Mouse (Mus musculus) heart, postnatal 14 days (tissue): Measurements from ENCODE around the gene Dock9. TPM values are rescaled to one million over a fixed set of nuclear protein-coding genes. Genes with fewer than 3 reads are reported as not detected.
"Not testable (repeated sequence)": the region's sequence is repeated elsewhere in the genome, so short reads cannot be mapped to it uniquely, and the experiment has no call there.

ENCODE experiments used
- DNase-seq, 2 experiments: peaks; one replicate each; pipeline ENCODE4 v3.0.0; 2021 to 2022
- intact Hi-C: fragments of 180-260 bp; cut with DNase I; formaldehyde crosslinking; loops from one replicate; pipeline ENCODE4 v1.15.1; 2025
- total RNA-seq, 2 experiments: library from RNA; stranded (reverse); gene quantifications; 2 replicates each; pipeline ENCODE4 v1.2.3; 2021

Gene Dock9
- total RNA-seq, 2 experiments from 2014 or later, result 41.2 to 45.2 TPM

- no peak for DNase-seq
- intact Hi-C loops, result no loop called here
Observed at GRCm38 (mm10) chr14:121711089-121711826, 86.4 kb downstream of the Dock9 start.

DNA sequence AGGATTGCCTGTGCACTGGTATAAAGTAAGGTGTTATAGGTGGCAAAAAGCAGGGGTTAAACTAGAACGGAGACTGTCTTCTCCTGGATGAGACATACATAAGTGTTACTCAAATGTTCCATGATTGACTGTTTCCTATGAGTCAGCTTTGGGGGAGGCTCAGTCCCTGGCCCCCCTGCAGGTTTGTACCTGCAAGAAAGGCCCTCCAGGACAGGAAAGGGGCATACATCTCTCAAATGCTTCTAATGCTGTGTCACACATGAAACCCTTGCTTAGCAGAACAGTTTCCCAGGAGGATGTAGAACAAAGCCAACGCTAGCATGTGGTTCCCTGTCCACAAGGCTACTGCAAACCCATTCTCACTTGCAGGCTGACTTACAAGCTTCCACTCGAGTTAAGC is 87.5 kb downstream of the Dock9 start:
- no peak for DNase-seq
- intact Hi-C loops, result no loop called here

GRCm38 (mm10) chr14:121708244-121708643 is 89.4 kb downstream of the Dock9 start:
- intact Hi-C loops, result no loop called here
- DNase-seq, result no peak

DNA sequence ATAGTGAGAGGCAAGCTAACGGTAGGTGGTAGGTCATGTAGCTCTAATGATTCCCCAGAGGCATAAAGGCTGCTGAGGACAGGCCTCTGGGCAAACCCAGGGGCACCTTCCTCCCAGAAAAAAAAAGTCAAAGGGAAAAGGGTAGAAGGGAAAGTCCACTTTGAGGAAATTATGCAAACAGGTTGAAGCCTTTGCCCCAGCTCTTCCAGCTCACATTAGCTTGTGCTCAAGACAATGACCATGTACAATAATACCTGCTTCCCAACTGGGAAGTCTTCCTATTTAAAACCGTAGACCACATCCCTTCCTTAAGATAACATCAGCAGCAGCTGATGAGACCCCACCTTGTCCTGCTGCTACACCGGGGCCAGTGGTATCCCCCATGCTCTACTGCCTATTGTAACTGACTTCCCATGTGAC is 91.1 kb downstream of the Dock9 start:
- intact Hi-C loops, result no loop called here

GRCm38 (mm10) chr14:121705644-121706043 is 92.0 kb downstream of the Dock9 start:
- intact Hi-C loops, result no loop called here
- DNase-seq, result no peak

More for the DNA sequence above, 91.1 kb downstream of the Dock9 start:
- DNase-seq, result peak in 1 of 2 experiments; percentile 26

- DNase-seq, result no peak
- intact Hi-C loops, result no loop called here
Observed at GRCm38 (mm10) chr14:121702534-121702933, 95.1 kb downstream of the Dock9 start.

DNA sequence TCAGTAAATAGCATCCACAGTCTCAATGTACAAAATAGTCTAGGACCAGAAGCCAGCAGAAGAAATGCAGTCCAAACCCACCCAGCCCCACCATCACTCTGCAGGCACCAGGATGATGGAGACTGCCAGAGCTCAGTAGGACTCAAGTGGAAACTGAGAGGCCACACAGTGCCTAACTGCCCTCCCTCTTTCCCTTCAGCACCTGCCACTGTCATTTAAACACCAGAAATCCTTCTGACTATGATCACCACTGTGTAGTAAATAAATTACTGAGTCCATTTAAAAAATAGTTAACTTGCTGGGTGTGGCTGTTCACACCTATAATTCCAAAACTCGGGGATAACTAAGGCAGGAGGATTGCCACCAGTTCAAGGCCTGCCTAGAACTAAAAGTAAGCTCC is 97.6 kb downstream of the Dock9 start:
- no peak for DNase-seq
- intact Hi-C loops, result no loop called here

- intact Hi-C loops, result loop anchor here (5.0 kb wide), 2 partner anchors 51 to 54 kb away; no protein-coding TSS in a partner anchor
- no peak for DNase-seq
Observed at GRCm38 (mm10) chr14:121698620-121698950, 99.1 kb downstream of the Dock9 start.

DNA sequence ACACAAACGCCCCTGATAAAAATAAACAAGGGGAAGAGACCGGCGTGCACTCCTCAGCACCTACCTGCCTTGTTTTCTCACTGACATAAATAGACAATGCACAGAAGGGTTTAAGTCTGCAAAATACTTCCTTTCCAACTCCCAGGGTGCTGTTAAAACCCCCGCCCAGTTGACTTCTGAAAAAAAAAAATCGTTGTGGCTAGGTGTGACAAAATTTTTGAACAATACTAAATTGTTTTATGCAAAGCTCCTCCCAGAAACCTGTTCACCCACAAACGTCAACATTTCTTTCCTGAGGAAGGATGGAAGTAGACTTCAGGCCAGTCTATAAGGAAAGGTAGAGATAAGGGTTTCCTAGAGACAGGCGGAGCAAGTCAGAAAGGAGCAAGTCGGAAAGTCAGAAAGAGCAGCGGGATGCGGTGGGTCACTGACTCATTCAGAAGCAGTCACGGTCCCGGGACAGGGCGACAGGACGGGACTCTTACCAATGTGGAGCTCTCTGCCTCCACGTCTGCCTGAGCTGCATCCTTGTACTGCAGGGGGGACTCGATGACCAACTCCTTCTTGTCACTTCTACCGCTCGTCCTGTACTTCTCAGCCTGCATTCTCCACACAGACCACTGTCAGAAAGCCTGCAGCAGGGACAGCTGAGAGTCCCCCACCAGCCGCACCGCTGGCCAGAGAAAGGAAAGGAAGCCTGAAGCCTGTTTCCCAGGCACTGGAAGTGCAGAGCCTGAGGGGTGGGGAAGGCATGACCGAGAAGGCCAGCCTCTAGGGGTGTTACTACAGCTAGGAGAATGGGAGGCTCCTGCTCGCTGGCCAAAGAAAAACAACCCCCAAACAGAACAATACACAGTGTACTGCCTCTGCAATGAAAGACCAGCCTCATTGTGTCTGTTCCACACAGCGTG is 99.7 kb downstream of the Dock9 start:
- peak; percentile 77 to 78 for DNase-seq
- intact Hi-C loops, result loop anchor here (2.0 to 5.0 kb wide), 3 partner anchors 19 to 54 kb away; no protein-coding TSS in a partner anchor

GRCm38 (mm10) chr14:121697143-121697680 is 100.4 kb downstream of the Dock9 start:
- DNase-seq, result no peak
- intact Hi-C loops, result loop anchor here (2.0 to 5.0 kb wide), 3 partner anchors 18 to 55 kb away; no protein-coding TSS in a partner anchor

- intact Hi-C loops, result loop anchor here (2.0 to 5.0 kb wide), 3 partner anchors 18 to 56 kb away; no protein-coding TSS in a partner anchor
Observed at GRCm38 (mm10) chr14:121696429-121697118, 101.1 kb downstream of the Dock9 start.

DNA sequence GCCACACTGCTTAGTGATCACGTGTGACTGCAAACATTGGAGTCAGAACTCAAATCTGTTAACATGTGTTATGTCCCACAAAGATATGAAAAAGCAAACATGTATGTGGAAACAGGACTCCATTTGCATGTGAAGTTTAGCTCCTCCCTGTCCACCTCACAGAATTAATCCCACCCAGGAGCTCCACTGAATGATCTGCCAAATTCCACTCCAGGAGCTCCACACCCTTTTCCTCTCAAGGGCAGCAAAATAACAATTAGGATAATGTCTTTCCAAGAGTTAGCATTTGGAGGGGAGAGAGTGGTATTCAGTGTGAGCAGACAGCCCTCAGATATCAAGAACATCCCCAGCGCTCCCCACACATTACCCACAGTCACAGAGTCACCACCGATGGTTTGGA is 102.9 kb downstream of the Dock9 start:
- no peak for DNase-seq
- intact Hi-C loops, result loop anchor here (5.0 kb wide), 2 partner anchors 47 to 58 kb away; no protein-coding TSS in a partner anchor

More at GRCm38 (mm10) chr14:121696429-121697118, 101.1 kb downstream of the Dock9 start:
- DNase-seq, result no peak

DNA sequence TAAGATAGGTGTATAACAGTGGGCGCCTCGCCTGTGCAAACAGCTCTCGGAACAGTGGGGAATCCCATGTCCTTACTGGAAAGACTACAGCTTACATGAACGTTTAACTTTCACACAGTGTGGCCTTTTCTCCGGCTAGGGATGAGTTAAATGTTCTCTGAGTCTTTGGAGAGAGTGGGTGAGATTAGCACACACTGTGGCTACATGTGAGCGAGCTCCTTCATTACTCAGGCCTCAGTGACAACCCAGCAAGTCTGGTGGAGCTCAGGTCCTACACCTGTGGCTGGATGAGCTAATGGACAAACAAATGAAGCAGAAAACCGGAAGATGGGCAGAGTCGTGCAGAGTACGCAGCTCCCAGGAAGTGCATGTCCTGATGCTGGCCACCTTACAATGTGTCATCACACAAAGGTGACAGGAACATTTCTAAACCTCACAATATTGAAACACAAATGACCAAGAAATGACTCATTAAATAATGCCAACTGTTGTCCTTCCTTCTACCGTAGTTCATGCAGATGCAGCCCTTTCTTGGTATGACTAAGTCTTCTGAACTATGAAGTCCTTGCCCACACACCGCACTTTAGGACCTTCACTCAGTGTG is 103.5 kb downstream of the Dock9 start:
- intact Hi-C loops, result no loop called here
- no peak for DNase-seq

DNA sequence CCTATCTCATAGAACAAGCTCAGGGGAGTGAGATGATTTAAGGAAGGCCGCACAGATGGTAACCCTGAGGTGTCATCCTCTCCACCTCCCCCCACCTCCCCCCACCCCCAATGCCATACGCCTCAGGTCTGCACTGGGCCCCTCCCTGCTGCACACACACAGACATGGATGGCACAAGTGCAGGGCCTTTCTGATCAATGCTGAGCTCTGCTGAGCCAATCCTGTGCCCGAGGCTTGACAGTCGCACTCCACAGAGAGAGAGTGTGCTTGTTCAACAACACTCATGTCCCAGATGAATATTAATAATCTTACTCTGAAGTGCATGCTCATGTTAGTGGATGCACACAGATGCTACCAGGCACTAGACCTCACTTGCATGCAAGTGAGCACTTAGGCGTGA is 108.0 kb downstream of the Dock9 start:
- DNase-seq, intact Hi-C loops: not testable (repeated sequence)

DNA sequence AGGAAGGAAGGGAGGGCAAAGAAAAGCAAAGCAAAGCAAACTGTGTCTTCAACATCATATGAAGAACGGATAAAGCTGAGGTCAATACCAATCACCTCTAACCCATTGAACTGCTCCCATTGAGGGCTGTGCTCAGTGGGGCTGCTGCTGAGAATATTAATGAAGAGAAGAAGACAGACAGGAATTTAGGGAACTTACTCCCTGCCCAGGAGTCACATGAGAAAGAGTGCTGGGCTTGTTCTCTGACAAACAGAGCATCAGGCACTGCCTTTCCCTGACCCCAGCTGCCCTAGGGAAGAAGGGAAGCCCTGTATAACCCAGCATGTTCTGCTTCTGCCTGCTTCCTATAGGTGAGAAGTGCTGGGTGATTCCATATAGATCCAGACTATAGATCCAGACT is 109.5 kb downstream of the Dock9 start:
- intact Hi-C loops, result no loop called here
- no peak for DNase-seq

DNA sequence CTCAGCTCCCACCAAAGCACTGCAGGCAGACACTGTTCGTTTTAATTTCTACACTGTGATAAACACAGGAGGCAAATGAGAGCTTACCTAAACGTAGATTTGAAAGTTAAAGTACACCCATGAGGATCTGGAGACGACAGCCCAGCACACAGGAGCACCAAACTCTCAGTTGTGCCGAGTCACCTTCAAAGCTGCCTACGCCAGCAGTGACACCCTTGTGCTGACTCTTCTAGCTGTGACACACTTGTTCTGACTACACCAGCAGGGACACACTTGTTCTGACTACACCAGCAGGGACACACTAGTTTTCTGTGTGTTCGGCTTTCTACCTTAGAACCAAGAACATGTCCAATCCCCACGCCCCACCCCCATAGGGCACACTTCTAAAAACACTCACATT is 110.4 kb downstream of the Dock9 start:
- intact Hi-C loops, result no loop called here
- no peak for DNase-seq

GRCm38 (mm10) chr14:121678913-121679312 is 118.7 kb downstream of the Dock9 start:
- DNase-seq, result no peak
- intact Hi-C loops, result loop anchor here (2.0 kb wide), 1 partner anchor 18 kb away; no protein-coding TSS in a partner anchor

DNA sequence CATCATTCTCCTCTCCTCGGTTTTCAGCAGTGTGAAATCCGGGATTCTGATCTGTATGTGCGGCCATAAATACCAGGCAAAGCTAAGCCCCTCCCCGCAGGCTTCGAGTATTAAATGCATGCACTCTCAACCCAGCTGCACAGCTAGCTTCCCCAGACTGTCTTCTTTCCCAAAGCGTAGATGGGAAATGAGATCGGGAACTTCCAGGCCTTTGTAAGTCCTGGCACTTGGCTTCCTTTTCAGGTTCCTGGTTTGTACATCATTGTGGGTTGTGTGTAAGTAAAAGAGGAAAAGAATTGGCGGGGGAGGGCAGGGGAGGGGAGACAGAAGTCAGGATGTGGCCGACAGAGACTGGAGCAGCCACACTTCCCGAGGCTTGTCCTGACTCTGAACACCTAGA is 119.2 kb downstream of the Dock9 start:
- no peak for DNase-seq
- intact Hi-C loops, result loop anchor here (2.0 kb wide), 1 partner anchor 18 kb away; no protein-coding TSS in a partner anchor

DNA sequence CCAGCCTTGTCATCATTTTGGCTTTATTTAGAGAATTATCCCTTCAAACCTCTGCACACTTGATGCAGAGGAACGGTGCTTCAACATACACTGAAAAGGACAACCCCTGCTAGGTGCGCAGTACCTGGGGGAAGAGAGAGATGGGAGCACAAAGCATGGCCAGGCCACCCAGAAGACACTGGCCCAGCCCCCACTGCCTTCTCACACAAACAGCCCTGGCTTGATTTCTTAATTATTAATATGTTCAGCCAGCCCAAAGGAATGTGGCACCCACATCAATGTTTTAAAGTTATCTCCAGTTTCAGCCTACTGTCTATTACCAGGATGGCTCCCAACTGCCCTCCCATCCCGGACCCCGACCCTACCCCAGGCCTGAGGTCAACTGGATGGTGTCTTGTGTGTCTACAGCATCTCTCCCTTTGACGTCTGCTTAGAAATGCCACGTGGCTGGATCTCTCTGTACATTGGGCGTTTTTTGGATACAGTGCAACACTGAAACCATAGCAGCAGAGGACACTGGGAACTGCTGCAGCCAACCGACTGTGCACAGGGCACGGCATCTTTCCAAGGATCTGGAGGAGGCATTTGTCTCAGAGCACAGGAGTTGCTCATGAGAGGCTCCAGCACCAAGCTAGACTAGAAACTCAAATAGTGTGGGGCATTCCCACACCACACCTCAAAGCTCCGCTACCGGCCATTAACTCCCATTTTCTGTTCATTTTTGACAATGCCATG is 120.9 kb downstream of the Dock9 start:
- intact Hi-C loops, result no loop called here
- no peak for DNase-seq
